Mouse (Mus musculus) heart, embryonic 12.5 days (tissue): Measurements from ENCODE around the gene P4ha2. TPM values are rescaled to one million over a fixed set of nuclear protein-coding genes. Genes with fewer than 3 reads are reported as not detected.

Experiments
- ATAC-seq: fragments of 200-750 bp; cut with Nextera tagmentation; 2 replicates; pipeline ENCODE4 v1.8.0; 2017; ENCODE audit warnings: moderate TSS enrichment, moderate library complexity; ENCODE audit not compliant: insufficient number of reproducible peaks, low FRiP score
- H3K27ac ChIP-seq: fragments of 300-500 bp; sonication (generic); 2 replicates; pipeline ENCODE4 v1.5.1; 2016; ENCODE audit warnings: mild to moderate bottlenecking, moderate library complexity; ENCODE audit not compliant: poor library complexity, severe bottlenecking
- H3K27me3 ChIP-seq: fragments of 300-500 bp; sonication (generic); replicated peaks from 2 replicates; pipeline ENCODE4 v1.6.1; 2016; ENCODE audit warnings: mild to moderate bottlenecking, moderate library complexity
- H3K36me3 ChIP-seq: fragments of 300-500 bp; sonication (generic); 2 replicates; pipeline ENCODE4 v1.6.1; 2016; ENCODE audit warnings: mild to moderate bottlenecking, moderate library complexity
- H3K4me1 ChIP-seq: fragments of 300-500 bp; sonication (generic); replicated peaks from 2 replicates; pipeline ENCODE4 v1.6.1; 2016; ENCODE audit warnings: mild to moderate bottlenecking
- H3K4me2 ChIP-seq: fragments of 300-500 bp; sonication (generic); 2 replicates; pipeline ENCODE4 v1.6.1; 2016; ENCODE audit warnings: mild to moderate bottlenecking, moderate library complexity
- H3K4me3 ChIP-seq: fragments of 300-500 bp; sonication (generic); 2 replicates; pipeline ENCODE4 v1.5.1; 2016; ENCODE audit warnings: mild to moderate bottlenecking
- H3K9ac ChIP-seq: fragments of 300-500 bp; sonication (generic); 2 replicates; pipeline ENCODE4 v1.6.1; 2016; ENCODE audit warnings: mild to moderate bottlenecking, moderate library complexity
- H3K9me3 ChIP-seq: fragments of 300-500 bp; sonication (generic); replicated peaks from 2 replicates; pipeline ENCODE4 v1.6.1; 2016; ENCODE audit warnings: mild to moderate bottlenecking, moderate library complexity
- WGBS: fragments of 180-500 bp; shearing (Covaris S2); methylation state at CpG from one replicate; pipeline ENCODE4 v1.1.7; 2016; 5-methylcytosine and 5-hydroxymethylcytosine counted together
- polyA plus RNA-seq: library from polyadenylated mRNA; unstranded; fragments of >200 nt; fragmentation: Nextera tagmentation; extraction: Ambion mirVana; gene quantifications from 2 replicates; pipeline ENCODE4 v1.2.1, GENCODE M21; 2016

The P4ha2 gene
- polyA plus RNA-seq, 1 experiment from 2014 or later = 62.1 TPM

GRCm38 (mm10) chr11:54090091-54090879, 9.6 kb upstream of the P4ha2 start:
- Histone ChIP-seq H3K4me1 (peaks cover 9% of the 10 kb centered on the region), H3K4me3 (no peak overlapping the region), H3K4me2 (no peak overlapping the region), H3K9ac (no peak overlapping the region), H3K36me3 (no peaks in the 10 kb centered on the region), H3K27ac (no peak overlapping the region), H3K9me3 (no peaks in the 10 kb centered on the region), H3K27me3 (no peaks in the 10 kb centered on the region)
- no peak for ATAC-seq
- 69% methylated on average over 1 of the region's 1 CpGs for WGBS

GRCm38 (mm10) chr11:54091726-54092125, 8.2 kb upstream of the P4ha2 start:
- H3K27me3 ChIP-seq = no peaks in the 10 kb centered on the region
- no peaks in the 10 kb centered on the region for H3K9me3 ChIP-seq
- H3K36me3 ChIP-seq = no peaks in the 10 kb centered on the region
- no peak overlapping the region for H3K4me3 ChIP-seq
- H3K4me2 ChIP-seq = no peak overlapping the region
- ATAC-seq = no peak
- no peak overlapping the region for H3K9ac ChIP-seq
- 38% methylated on average over 8 of the region's 8 CpGs for WGBS
- H3K4me1 ChIP-seq = peaks cover 9% of the 10 kb centered on the region
- H3K27ac ChIP-seq = no peak overlapping the region

DNA sequence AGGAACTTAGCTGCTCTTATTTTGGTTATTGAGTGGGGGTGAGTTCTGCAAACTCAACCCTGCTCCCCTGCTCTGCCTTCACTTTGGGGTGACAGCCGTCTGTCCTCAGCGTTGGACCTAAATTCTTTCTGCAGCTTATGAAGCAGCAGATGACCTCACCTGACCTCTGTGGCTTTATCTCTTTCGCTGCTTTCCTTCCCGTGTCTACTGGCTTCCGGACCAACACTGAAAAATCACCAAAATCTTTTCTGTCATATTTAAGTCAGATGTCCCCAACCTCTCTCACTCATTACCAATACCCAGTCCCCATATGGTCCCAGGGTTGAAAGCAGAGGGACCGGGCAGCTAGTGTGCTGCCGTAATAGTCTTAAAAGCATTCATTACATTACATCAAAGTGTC, 7.7 kb upstream of the P4ha2 start:
- H3K27ac ChIP-seq = no peak overlapping the region

DNA sequence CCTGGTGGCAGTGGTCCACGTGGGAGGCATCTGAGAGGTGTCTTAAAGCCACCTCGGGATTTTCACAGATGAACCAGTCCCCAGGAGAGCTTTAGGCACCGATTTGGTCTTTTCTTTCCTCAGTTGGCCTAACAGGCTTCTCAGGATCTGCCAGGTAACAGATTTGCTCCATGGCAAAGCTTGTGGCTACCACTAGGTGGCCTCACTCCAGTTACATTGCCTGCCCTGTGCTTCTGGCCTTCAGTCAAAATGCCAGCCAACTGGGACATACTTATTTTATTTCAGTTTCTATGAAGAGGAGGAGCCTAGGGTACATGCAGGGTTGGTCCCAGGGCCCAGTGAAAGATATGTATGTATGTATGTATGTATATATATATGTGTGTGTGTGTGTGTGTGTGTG, 6.9 kb upstream of the P4ha2 start:
- Histone ChIP-seq H3K4me3 (no peak overlapping the region), H3K9me3 (no peaks in the 10 kb centered on the region), H3K27me3 (0 out of 2 replicates have a peak, but pooled peaks cover under 1% of the 10 kb centered on the region), H3K9ac (no peak overlapping the region), H3K4me2 (no peak overlapping the region), H3K36me3 (no peaks in the 10 kb centered on the region), H3K27ac (no peak overlapping the region), H3K4me1 (peaks cover 9% of the 10 kb centered on the region)
- ATAC-seq = no peak
- 9% methylated on average over 3 of the region's 3 CpGs for WGBS

More for the DNA sequence above, 7.7 kb upstream of the P4ha2 start:
- no peak for ATAC-seq
- no peak overlapping the region for H3K9ac ChIP-seq
- H3K4me3 ChIP-seq = no peak overlapping the region
- no peaks in the 10 kb centered on the region for H3K27me3 ChIP-seq
- no peak overlapping the region for H3K4me2 ChIP-seq
- peaks cover 9% of the 10 kb centered on the region for H3K4me1 ChIP-seq
- WGBS = 40% methylated on average over 7 of the region's 7 CpGs
- no peaks in the 10 kb centered on the region for H3K9me3 ChIP-seq
- no peaks in the 10 kb centered on the region for H3K36me3 ChIP-seq

DNA sequence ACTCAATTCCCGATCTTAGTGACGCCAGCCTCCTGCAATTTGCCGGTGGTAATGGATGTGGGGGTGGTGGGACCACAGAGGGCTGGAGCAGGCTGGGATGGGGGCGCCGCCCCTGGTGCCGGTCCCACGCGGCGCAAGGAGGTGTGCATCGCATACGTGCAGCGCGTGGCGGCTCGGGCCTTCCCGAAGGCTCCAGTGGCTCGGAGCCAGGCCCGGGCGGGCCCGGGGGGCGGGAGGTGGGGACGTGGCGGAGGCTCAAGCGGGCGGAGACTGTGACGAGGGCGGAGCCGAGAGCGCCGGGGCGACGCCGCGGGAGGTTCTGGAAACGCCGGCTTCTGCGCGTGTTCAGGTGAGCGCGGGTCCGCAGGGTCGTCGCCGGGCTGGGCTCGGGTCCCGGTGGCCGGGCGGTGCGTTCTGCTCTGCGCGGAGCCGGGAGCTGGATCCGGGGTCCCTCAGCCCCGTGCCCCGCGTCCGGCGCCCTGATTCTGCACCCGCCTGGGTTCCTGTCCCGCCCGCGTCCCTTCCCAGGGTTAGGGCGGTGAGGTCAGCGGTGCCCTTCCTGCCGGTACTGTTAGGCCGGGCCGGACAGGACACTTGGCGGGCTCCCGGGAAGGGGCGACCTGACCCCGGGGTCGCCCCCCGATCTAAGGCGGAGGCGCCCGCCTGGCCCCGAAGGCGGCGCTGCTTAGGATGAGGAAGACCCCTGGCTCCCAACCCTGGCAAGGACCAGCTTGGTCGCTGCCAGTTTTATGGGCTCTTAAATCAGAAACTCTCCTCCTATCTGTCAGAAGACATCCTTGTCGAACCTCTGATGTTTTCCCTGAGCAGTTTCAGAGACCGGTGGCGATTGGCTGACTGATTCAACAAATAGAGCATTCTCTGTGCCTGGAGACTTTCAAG, 1.0 kb downstream of the P4ha2 start:
- H3K4me2 ChIP-seq = peak overlapping the region; percentile 96
- H3K27me3 ChIP-seq = peaks cover 7% of the 10 kb centered on the region; the same call in 1 of the 2 replicates
- peaks cover 34% of the 10 kb centered on the region for H3K4me1 ChIP-seq
- H3K9me3 ChIP-seq = no peaks in the 10 kb centered on the region
- no peaks in the 10 kb centered on the region for H3K36me3 ChIP-seq
- H3K9ac ChIP-seq = peak overlapping the region; percentile 86
- peak; percentile 81 for ATAC-seq
- 1% methylated on average over 83 of the region's 83 CpGs for WGBS
- H3K4me3 ChIP-seq = peak overlapping the region; percentile 75
- peak overlapping the region; percentile 3; the same call in 1 of the 2 replicates for H3K27ac ChIP-seq

DNA sequence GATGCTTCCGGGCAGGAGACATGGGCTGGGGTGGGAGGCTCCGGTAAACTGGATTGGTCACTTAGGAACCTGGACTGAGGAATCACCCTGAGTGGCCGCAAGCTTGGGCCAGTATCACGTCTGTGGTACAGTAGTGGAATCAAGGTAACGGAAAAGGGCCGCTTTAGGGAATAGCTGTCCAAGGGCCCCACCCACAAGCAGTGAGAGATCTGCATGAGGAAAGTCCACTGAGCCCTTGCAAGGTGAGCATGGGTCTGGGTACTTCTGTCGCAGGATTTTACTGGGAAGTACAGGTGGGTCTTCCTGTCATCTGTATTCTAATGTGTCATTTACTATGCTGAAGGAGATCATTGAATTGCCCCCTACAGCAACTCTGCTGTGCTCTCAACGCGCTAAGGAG, 1.8 kb downstream of the P4ha2 start:
- Histone ChIP-seq H3K9ac (peak overlapping the region; percentile 86), H3K9me3 (no peaks in the 10 kb centered on the region), H3K4me1 (peaks cover 42% of the 10 kb centered on the region), H3K4me3 (peak overlapping the region; percentile 75), H3K4me2 (peak overlapping the region; percentile 96), H3K36me3 (no peaks in the 10 kb centered on the region), H3K27me3 (peaks cover 7% of the 10 kb centered on the region; the same call in 1 of the 2 replicates), H3K27ac (no peak overlapping the region)
- WGBS = 72% methylated on average over 9 of the region's 9 CpGs
- no peak for ATAC-seq

GRCm38 (mm10) chr11:54102706-54103449, 3.0 kb downstream of the P4ha2 start:
- Histone ChIP-seq H3K27ac (peak overlapping the region; percentile 10; the same call in 1 of the 2 replicates), H3K9me3 (no peaks in the 10 kb centered on the region), H3K4me1 (peaks cover 48% of the 10 kb centered on the region), H3K36me3 (no peaks in the 10 kb centered on the region), H3K9ac (no peak overlapping the region), H3K4me3 (peak overlapping the region; percentile 75), H3K27me3 (peaks cover 7% of the 10 kb centered on the region; the same call in 1 of the 2 replicates), H3K4me2 (peak overlapping the region; percentile 96)
- no peak for ATAC-seq
- 37% methylated on average over 10 of the region's 10 CpGs for WGBS

DNA sequence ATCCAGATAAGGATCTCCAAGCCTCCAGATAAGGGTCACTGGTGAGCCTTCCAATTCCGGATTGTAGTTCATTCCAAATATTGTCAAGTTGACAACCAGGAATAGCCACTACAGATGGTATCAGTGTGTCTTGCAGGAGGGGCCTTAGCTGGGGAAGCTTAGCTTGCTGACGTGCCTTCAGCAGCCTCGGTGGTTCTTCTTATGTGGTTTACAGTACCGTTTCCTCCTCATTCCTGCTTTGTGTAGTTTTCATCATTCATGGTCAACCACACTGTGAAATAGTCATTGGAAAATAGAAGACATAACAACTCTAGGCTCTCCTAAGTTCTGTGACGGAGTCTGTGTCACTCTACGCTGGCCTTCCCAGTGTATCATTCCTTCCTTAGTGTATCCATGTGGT, 5.1 kb downstream of the P4ha2 start:
- Histone ChIP-seq H3K9ac (no peak overlapping the region), H3K9me3 (no peaks in the 10 kb centered on the region), H3K27ac (no peak overlapping the region), H3K4me2 (no peak overlapping the region), H3K4me1 (peaks cover 69% of the 10 kb centered on the region), H3K27me3 (peaks cover 3% of the 10 kb centered on the region; the same call in 1 of the 2 replicates), H3K36me3 (no peaks in the 10 kb centered on the region), H3K4me3 (no peak overlapping the region)
- ATAC-seq = no peak
- 85% methylated on average over 6 of the region's 6 CpGs for WGBS

- H3K27me3 ChIP-seq = no peaks in the 10 kb centered on the region
- peaks cover 11% of the 10 kb centered on the region for H3K36me3 ChIP-seq
- 88% methylated on average over 3 of the region's 3 CpGs for WGBS
- no peaks in the 10 kb centered on the region for H3K9me3 ChIP-seq
- peaks cover 69% of the 10 kb centered on the region for H3K4me1 ChIP-seq
- no peak overlapping the region for H3K4me3 ChIP-seq
- ATAC-seq = no peak
- no peak overlapping the region for H3K27ac ChIP-seq
- no peak overlapping the region for H3K4me2 ChIP-seq
- H3K9ac ChIP-seq = no peak overlapping the region
Measured at GRCm38 (mm10) chr11:54106676-54107075, 6.8 kb downstream of the P4ha2 start.

DNA sequence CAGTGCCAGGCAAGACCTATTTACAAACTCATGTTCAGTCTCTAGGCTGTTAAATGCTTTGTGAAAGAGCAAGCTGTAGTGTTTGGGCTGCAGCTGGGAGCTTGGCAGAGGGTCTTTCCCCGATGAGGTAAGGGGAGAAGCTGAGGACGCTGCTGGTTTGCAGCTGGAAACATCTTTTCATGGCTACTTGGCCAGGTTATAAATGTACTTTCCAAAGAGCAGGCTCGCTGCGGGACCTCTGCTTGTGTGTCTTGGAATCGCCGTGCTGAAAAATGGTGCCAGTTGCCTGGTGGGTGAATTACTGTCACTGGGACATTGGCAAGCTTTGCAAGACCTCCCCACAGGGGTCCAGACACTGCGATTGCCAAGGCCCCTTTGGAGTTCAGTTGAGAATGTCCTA, 7.3 kb downstream of the P4ha2 start:
- no peak overlapping the region for H3K27ac ChIP-seq
- no peaks in the 10 kb centered on the region for H3K27me3 ChIP-seq
- peaks cover 11% of the 10 kb centered on the region for H3K36me3 ChIP-seq
- peaks cover 69% of the 10 kb centered on the region for H3K4me1 ChIP-seq
- H3K9me3 ChIP-seq = no peaks in the 10 kb centered on the region
- no peak overlapping the region for H3K9ac ChIP-seq
- WGBS = 83% methylated on average over 7 of the region's 7 CpGs
- no peak overlapping the region for H3K4me3 ChIP-seq
- H3K4me2 ChIP-seq = no peak overlapping the region
- ATAC-seq = no peak
